8 mouse cellular contexts compared by ENCODE assay signal in the genomic region with DNA sequence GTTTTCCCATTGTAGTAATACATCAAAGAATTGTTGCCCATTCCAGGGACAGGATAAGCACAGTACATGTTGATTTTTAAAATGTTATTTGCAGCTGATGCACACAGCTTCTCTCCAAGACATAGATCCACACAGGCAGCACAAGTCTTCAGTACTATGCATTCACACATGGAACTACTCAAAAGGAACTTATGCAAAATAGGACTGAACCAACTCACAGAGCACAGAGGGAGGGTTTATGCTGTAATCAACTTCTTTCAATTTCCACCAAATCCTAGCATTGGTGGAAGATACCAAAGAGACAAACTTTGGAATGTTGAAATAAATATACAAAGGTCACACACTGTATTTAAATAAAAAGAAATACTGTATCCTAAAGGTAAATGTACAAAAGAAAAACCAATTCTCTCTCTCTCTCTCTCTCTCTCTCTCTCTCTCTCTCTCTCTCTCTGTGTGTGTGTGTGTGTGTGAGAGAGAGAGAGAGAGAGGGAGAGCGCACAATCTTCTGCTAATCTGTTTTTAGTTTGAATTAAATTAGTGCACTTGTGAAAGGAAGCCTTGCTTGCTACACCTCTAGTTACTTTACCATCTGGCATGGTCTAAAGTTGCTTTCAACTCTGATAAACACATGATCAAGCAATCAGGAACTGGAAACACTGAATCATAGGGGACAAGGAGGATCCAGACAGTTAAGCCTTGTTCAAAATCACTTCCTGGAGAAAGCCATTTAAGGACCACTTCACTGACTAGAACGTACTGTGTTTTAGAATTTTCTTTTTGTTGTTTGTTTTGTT.
DNase-seq lines count a peak whose midpoint lies in the region; ATAC-seq lines count a peak whose summit lies in the region.

No protein-coding gene starts in this region.

- peak overlapping the region; percentile 43 for H3K4me3 ChIP-seq in embryonic facial prominence, embryonic 11.5 days (ENCODE audit: low read depth, low read length)
- H3K4me3 ChIP-seq in lung, embryonic 16.5 days (ENCODE audit: low read length) = peak overlapping the region; percentile 39

- H3K9ac ChIP-seq in embryonic facial prominence, embryonic 11.5 days (replicated peaks; ENCODE audit: low read length) = no peak overlapping the region
- no peak overlapping the region for H3K9ac ChIP-seq in lung, embryonic 16.5 days (ENCODE audit: low read length)

- WGBS in embryonic facial prominence, embryonic 11.5 days = 8% methylated on average over 2 of the region's 2 CpGs
- WGBS in lung, embryonic 16.5 days = 20% methylated on average over 2 of the region's 2 CpGs

- no peaks in the 10 kb centered on the region for H3K9me3 ChIP-seq in embryonic facial prominence, embryonic 11.5 days (replicated peaks; ENCODE audit: control insufficient read depth, low read length)
- H3K9me3 ChIP-seq in lung, embryonic 16.5 days (ENCODE audit: control insufficient read depth, low read length) = no peaks in the 10 kb centered on the region

- intact Hi-C loops in gastrocnemius, postnatal 14 days (cut with DNase I; ENCODE audit: low total_unique reads) = no loop called here
- intact Hi-C loops in left cerebral cortex, postnatal 36 days (cut with DNase I) = no loop called here

- ATAC-seq in embryonic facial prominence, embryonic 11.5 days (replicated peaks; ENCODE audit: insufficient number of reproducible peaks, low FRiP score, low TSS enrichment, low read depth) = peak; percentile 64
- peak; percentile 60 to 71; a peak in 3 of 4 replicates for ATAC-seq in hematopoietic stem cell, adult 5-6 weeks (replicated peaks in 1 of 2; ENCODE audit: insufficient read depth in 1 of 2, low FRiP score in 2 of 2, low TSS enrichment in 1 of 2, low read depth in 1 of 2, poor library complexity in 2 of 2, severe bottlenecking in 2 of 2)
- peak; percentile 89 for ATAC-seq in lung, embryonic 16.5 days (ENCODE audit: low read depth)

- peak overlapping the region; percentile 56 for H3K27ac ChIP-seq in embryonic facial prominence, embryonic 11.5 days (replicated peaks; ENCODE audit: low read depth, low read length)
- H3K27ac ChIP-seq in lung, embryonic 16.5 days (ENCODE audit: low read length) = peak overlapping the region; percentile 76

- no peaks in the 10 kb centered on the region for H3K4me1 ChIP-seq in embryonic facial prominence, embryonic 11.5 days (ENCODE audit: control insufficient read depth, insufficient read depth, low read length)
- peaks cover 9% of the 10 kb centered on the region for H3K4me1 ChIP-seq in lung, embryonic 16.5 days (replicated peaks; ENCODE audit: control insufficient read depth, insufficient read depth, low read length)

- peak; percentile 52 for DNase-seq in thymus, postnatal 0 days (ENCODE audit: low spot score)
- no peak for DNase-seq in thymus, postnatal 36 days
- peak; percentile 92 for DNase-seq in embryonic facial prominence, embryonic 11.5 days (ENCODE audit: low spot score)
- peak; percentile 80 for DNase-seq in retina, postnatal 1 day
- no peak for DNase-seq in gastrocnemius, postnatal 14 days
- DNase-seq in left cerebral cortex, postnatal 36 days (ENCODE audit: low spot score in 2 of 2) = no peak

- H3K27me3 ChIP-seq in embryonic facial prominence, embryonic 11.5 days (ENCODE audit: control insufficient read depth, insufficient read depth, low read length) = no peaks in the 10 kb centered on the region
- H3K27me3 ChIP-seq in lung, embryonic 16.5 days (ENCODE audit: control insufficient read depth, insufficient read depth, low read depth, low read length) = no peaks in the 10 kb centered on the region

- peak overlapping the region; percentile 7; the same call in 1 of the 2 replicates for H3K4me2 ChIP-seq in embryonic facial prominence, embryonic 11.5 days (ENCODE audit: low read depth, low read length)
- H3K4me2 ChIP-seq in lung, embryonic 16.5 days (ENCODE audit: low read depth, low read length) = peak overlapping the region; percentile 32

- no peaks in the 10 kb centered on the region for H3K36me3 ChIP-seq in embryonic facial prominence, embryonic 11.5 days (replicated peaks; ENCODE audit: control insufficient read depth, insufficient read depth, low read depth, low read length)
- H3K36me3 ChIP-seq in lung, embryonic 16.5 days (ENCODE audit: control insufficient read depth, insufficient read depth, low read length) = no peaks in the 10 kb centered on the region

Comparison
In these comparisons a context has a peak if more than half of its experiments do, and no peak if none do; other contexts are left out.
1. DNase-seq: peak in thymus, postnatal 0 days (single experiment), embryonic facial prominence, embryonic 11.5 days (single experiment) and retina, postnatal 1 day (single experiment); none in thymus, postnatal 36 days (0 of 2), gastrocnemius, postnatal 14 days (single experiment) and left cerebral cortex, postnatal 36 days (0 of 2).
2. Peak in every context shown above with its lines, with median percentiles within 50 percentile points of each other: ATAC-seq.